Mouse (Mus musculus): Measurements from ENCODE around the gene Manea. TPM values are rescaled to one million over a fixed set of nuclear protein-coding genes. Genes with fewer than 3 reads are reported as not detected.
A peak's percentile ranks its signal among the peaks of the same experiment; 100 is the strongest.
"Not testable (repeated sequence)": the region's sequence is repeated elsewhere in the genome, so short reads cannot be mapped to it uniquely, and the experiment has no call there.

Manea gene
- total RNA-seq (2021) = 10 to 100 TPM; 26.1 to 32.7 TPM

DNA sequence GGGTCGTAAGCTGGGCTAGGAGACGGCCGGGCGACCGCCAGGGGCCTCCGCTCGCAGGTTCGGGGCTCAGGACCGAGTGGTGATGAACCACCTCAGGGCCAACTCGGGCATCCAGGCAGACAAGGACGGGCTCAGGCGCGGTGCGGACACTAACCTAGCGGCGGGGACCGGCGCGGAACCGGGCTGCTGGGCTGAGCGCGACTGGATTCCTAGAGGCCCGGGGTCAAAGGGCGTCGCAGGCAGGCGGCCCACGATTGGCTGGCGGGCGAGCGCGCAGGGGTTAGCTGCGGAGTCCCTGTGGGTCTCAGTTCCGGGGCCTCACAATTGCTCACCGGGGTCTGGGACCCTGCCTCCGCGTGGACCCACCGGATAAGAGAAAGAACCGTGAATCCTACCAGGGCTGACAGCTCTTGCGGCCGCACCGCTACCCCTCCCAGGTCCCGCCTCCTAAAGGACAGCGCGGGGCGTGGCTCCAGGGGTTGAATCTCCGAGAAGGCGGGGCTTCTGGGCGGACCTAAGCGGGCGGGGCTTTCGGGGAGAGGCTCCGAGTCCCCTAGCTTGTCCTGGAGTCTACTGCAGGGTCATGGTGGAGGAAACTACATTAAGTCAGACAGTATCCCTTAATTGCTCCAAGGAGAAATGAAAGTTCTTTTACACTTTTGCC is at the start of gene Manea:
Gene Manea (minus strand): TSS at position 449 of the 664 bp plus-strand sequence.
- peak; percentile 88 for DNase-seq

DNA sequence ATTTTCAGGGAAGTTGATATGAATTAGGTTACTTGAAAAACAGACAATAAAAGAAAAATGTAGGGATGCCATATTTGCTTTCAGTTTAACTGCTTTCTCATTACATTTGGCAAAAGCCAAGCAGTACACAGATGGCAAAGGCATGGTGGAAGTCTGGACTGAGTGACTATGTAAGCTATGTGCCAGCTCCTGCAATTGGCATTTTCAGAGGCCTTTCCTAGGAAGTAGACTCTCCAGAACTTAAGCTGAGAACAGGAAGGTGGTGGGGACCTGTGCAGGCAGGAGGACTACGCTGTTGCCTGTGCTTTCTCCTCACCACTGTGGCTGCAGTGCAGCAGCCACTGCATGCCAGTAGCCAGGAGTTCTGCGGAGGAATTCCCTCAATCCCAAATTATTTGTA is 7.9 kb upstream of the Manea start:
- peak; percentile 7 to 24 for DNase-seq

DNA sequence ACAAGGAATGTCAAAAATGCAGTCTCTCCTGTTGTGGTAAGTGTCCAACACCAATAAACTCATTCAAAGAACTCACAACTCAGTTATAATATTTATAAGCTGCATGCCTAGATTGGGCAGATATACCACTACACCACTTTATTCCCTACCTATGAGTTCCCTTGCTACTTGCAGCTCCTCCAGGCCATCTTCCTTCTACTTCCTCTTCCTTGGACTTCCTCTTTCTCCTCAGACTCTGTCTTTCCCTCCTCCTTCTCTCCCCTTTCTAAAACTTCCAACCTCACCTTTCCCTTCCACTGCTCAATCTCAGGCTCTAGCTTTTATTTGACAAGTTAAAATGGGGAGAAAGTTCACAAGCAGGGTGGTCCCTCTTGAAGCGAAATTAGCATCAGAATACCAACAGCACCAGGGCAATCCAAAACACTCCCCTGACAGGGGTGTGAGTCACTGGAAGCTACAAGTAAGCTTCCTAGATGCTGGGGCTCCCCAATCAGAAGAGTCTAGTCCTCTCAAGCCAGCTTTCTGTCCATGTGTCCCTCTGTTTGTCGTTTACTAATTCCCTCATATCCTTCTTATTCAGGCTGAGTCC is 7.0 kb upstream of the Manea start:
- no peak for DNase-seq

DNA sequence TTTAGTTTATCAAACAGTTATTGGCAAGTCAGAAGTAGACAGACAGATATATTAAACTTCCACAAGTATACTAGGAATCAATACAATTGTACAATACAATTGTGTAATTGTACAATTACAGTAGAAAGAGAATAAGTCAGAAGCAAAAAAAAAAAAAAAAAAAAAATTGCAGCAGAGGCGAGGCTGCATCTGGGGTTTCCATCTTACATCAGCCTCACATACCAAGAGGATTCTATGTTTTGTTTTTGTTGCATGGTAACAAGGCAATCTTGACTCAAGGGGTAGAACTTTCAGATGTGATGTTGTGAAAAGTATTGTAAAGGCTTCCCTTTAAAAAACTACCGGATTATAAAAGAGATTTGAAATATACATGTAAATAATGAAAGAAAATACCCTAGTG is 548 bp upstream of the Manea start:
- no peak for DNase-seq

DNA sequence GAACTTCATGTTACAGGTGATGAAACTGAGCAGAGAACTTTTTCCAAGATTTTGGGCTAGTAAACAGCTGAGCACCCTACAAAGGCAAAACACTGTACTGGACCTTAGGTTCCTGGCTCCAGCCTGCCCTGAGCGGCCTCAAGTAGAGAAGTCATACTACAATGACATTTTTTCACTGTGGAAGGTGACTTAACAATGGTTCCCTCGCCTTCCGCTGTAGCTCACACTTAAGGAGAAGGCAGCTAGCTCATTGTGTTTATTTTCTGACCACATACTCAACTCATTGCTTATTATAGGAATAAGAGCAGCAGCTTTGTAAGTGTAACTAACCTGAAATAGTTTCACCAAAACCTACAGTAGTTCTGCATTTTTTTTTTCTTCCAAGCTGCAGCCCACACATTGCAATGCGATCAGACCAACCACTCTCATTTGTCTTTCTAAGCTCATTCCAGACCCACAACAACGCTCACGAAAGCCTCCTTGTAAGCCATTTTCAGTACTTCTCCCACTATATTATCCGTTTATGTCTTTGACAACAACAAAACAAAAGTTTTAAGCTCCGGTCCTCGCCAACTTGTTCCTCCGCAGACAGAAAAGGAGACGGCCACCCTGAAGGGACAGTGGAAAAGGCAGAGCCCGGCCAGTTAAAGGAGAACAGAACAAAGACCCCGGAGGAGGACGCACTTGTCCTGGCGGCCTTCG is 799 bp downstream of the Manea start:
- DNase-seq = no peak

DNA sequence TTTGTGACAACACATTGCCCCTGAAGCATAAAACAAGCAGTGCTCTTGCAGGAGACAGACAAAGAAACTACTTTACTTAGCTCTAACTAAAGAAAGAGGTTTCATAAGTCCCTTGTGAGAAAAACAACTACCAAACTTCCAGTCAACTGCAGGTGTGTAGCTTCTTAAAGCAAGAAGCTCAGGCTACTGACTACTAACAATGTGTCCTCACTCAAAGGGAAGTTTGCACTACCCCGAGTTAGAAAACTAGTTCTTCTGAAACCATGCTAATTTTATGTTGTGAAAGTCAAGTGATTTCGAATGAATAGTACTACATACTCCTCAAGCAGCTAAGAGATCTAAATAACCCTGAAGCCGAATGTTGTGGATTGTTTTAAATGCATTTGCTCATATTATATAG is 1.6 kb downstream of the Manea start:
- no peak for DNase-seq

GRCm38 (mm10) chr4:26342346-26342745 is 4.3 kb downstream of the Manea start:
- DNase-seq = no peak

- DNase-seq = no peak
Measured at GRCm38 (mm10) chr4:26338604-26339003, 8.1 kb downstream of the Manea start.

DNA sequence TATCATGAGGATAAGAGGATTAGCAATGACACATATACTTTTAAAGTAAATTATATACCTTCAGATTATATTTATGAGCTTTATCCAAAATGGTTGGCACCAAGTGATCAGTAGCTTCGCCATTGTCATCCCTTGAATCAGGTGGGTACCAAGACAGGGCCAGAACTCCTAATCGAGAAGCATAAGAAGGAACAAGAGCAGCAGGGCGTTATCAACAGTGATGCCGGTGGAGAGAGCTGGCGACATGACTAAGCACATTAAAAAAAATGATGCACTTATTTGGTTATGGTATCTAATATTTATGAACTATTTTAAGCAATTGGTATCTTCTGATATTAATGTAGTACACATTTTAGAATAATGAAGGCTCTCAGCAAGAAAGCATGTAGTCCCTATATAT is 10.1 kb downstream of the Manea start:
- no peak for DNase-seq

DNA sequence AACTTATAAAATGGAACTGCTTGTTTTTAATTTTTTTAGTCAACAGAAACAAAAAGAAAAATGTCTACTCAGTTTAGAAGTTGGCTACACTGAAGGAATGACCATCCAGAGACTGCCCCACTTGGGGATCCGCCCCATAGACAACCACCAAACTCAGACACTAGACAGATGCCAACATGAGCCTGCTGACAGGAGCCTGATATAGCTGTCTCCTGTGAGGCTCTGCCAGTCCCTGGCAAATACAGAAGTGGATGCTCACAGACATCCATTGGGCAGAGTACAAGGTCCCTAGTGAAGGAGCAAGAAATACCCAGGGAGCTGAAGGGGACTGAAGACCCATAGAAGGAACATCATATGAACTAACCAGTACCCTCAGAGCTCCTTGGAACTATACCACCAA is 42.0 kb downstream of the Manea start:
- DNase-seq = not testable (repeated sequence)

- no peak for DNase-seq
Measured at GRCm38 (mm10) chr4:26277112-26277716, 69.5 kb downstream of the Manea start.

- no peak for DNase-seq
Measured at GRCm38 (mm10) chr4:26276264-26276663, 70.4 kb downstream of the Manea start.

- DNase-seq = no peak
Measured at GRCm38 (mm10) chr4:26275769-26276168, 70.9 kb downstream of the Manea start.

All from layer of hippocampus, postnatal 36 days (tissue).